Mouse (Mus musculus): ENCODE data around the gene Npcd.

Gene Npcd

GRCm38 (mm10) chr15:79765361-79765760, 68.7 kb downstream of the Npcd start:
- peak; percentile 79 for DNase-seq

- no peak for DNase-seq
Observed at GRCm38 (mm10) chr15:79764539-79765267, 69.3 kb downstream of the Npcd start.

GRCm38 (mm10) chr15:79763601-79764246, 70.3 kb downstream of the Npcd start:
- DNase-seq, result no peak

- DNase-seq, result no peak
Observed at GRCm38 (mm10) chr15:79763001-79763400, 71.0 kb downstream of the Npcd start.

- no peak for DNase-seq
Observed at GRCm38 (mm10) chr15:79760956-79761355, 73.1 kb downstream of the Npcd start.

- DNase-seq, result no peak
Observed at GRCm38 (mm10) chr15:79757118-79757517, 76.9 kb downstream of the Npcd start.

GRCm38 (mm10) chr15:79755977-79756625, 77.9 kb downstream of the Npcd start:
- DNase-seq, result no peak

- no peak for DNase-seq
Observed at GRCm38 (mm10) chr15:79755176-79755575, 78.9 kb downstream of the Npcd start.

GRCm38 (mm10) chr15:79753873-79754272, 80.2 kb downstream of the Npcd start:
- DNase-seq, result no peak

GRCm38 (mm10) chr15:79753420-79753752, 80.7 kb downstream of the Npcd start:
- no peak for DNase-seq

- peak; percentile 43 to 70 for DNase-seq
Observed at GRCm38 (mm10) chr15:79752742-79753419, 81.2 kb downstream of the Npcd start.

GRCm38 (mm10) chr15:79751772-79752171, 82.3 kb downstream of the Npcd start:
- no peak for DNase-seq

- DNase-seq, result no peak
Observed at GRCm38 (mm10) chr15:79750266-79750665, 83.8 kb downstream of the Npcd start.

GRCm38 (mm10) chr15:79749162-79749561, 84.9 kb downstream of the Npcd start:
- no peak for DNase-seq

- DNase-seq, result peak in 1 of 2 experiments; percentile 34
Observed at GRCm38 (mm10) chr15:79747998-79748397, 86.0 kb downstream of the Npcd start.

GRCm38 (mm10) chr15:79745883-79746282, 88.2 kb downstream of the Npcd start:
- DNase-seq, result no peak

GRCm38 (mm10) chr15:79745312-79745711, 88.7 kb downstream of the Npcd start:
- DNase-seq, result peak; percentile 63 to 77

- DNase-seq, result peak; percentile 52 to 55
Observed at GRCm38 (mm10) chr15:79744742-79745141, 89.3 kb downstream of the Npcd start.

- no peak for DNase-seq
Observed at GRCm38 (mm10) chr15:79744001-79744400, 90.0 kb downstream of the Npcd start.

GRCm38 (mm10) chr15:79742706-79743023, 91.4 kb downstream of the Npcd start:
- DNase-seq, result no peak

GRCm38 (mm10) chr15:79741921-79742705, 91.9 kb downstream of the Npcd start, which contains the start of gene Sun2:
Sun2 (minus strand) TSS chr15:79742536.
- peak; percentile 87 to 88 for DNase-seq

- DNase-seq, result no peak
Observed at GRCm38 (mm10) chr15:79741173-79741858, 92.7 kb downstream of the Npcd start.

All from kidney, adult 8-10 months (tissue).